Mouse (Mus musculus) stomach, embryonic 15.5 days (tissue): ENCODE data around the gene Nrxn3. TPM values are rescaled to one million over a fixed set of nuclear protein-coding genes. Genes with fewer than 3 reads are reported as not detected.

Experiments used
- ATAC-seq: fragments of 200-750 bp; cut with Nextera tagmentation; 2 replicates; pipeline ENCODE4 v1.8.0; 2017; ENCODE audit warnings: low read depth, moderate number of reproducible peaks, moderate TSS enrichment; ENCODE audit not compliant: insufficient read depth, low FRiP score
- H3K27ac ChIP-seq: fragments of 300-500 bp; sonication (generic); 2 replicates; pipeline ENCODE4 v1.5.1; 2015; ENCODE audit warnings: mild to moderate bottlenecking, inconsistent platforms
- H3K27me3 ChIP-seq: fragments of 300-500 bp; sonication (generic); replicated peaks from 2 replicates; pipeline ENCODE4 v1.6.1; 2015; ENCODE audit warnings: inconsistent platforms
- H3K36me3 ChIP-seq: fragments of 300-500 bp; sonication (generic); 2 replicates; pipeline ENCODE4 v1.6.1; 2015; ENCODE audit warnings: inconsistent platforms
- H3K4me1 ChIP-seq: fragments of 300-500 bp; sonication (generic); 2 replicates; pipeline ENCODE4 v1.6.1; 2015; ENCODE audit warnings: inconsistent platforms
- H3K4me2 ChIP-seq: fragments of 300-500 bp; sonication (generic); 2 replicates; pipeline ENCODE4 v1.6.1; 2015; ENCODE audit warnings: mild to moderate bottlenecking, inconsistent platforms
- H3K4me3 ChIP-seq: fragments of 300-500 bp; sonication (generic); replicated peaks from 2 replicates; pipeline ENCODE4 v1.5.1; 2015; ENCODE audit warnings: inconsistent platforms
- H3K9ac ChIP-seq: fragments of 300-500 bp; sonication (generic); 2 replicates; pipeline ENCODE4 v1.6.1; 2015; ENCODE audit warnings: inconsistent platforms
- H3K9me3 ChIP-seq: fragments of 300-500 bp; sonication (generic); 2 replicates; pipeline ENCODE4 v1.6.1; 2016; ENCODE audit warnings: inconsistent platforms
- WGBS: fragments of 180-500 bp; shearing (Covaris S2); methylation state at CpG from one replicate; pipeline ENCODE4 v1.1.7; 2015; 5-methylcytosine and 5-hydroxymethylcytosine counted together
- polyA plus RNA-seq: library from polyadenylated mRNA; unstranded; fragments of >200 nt; fragmentation: Nextera tagmentation; extraction: Ambion mirVana; gene quantifications from 2 replicates; pipeline ENCODE4 v1.2.1, GENCODE M21; 2015

The Nrxn3 gene
- polyA plus RNA-seq, 1 experiment from 2014 or later = 2.4 TPM

DNA sequence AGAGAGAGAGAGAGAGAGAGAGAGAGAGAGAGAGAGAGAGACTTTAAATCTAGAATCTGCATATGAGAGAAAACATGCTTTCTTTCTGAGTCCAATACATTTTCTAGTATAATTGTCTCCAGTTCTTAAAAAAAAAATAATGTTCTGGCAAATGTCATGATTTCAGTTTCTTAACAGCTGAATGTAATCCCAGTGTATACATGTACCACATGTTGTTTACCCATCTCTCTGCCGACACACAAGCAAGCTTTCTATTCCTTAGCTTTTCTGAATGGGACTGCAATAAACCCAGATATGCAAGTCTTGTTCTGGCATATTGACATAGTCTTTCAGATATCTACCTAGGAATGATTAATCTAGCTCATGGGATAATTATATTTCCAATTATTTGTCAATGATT, 1256.5 kb downstream of the Nrxn3 start:
- no peak overlapping the region for H3K4me2 ChIP-seq
- H3K9ac ChIP-seq = no peak overlapping the region
- H3K27me3 ChIP-seq = no peaks in the 10 kb centered on the region
- no peak for ATAC-seq
- no peak overlapping the region for H3K27ac ChIP-seq
- H3K36me3 ChIP-seq = no peaks in the 10 kb centered on the region
- no peaks in the 10 kb centered on the region for H3K4me1 ChIP-seq
- H3K9me3 ChIP-seq = no peaks in the 10 kb centered on the region
- WGBS = 35% methylated on average over 1 of the region's 1 CpGs
- no peak overlapping the region for H3K4me3 ChIP-seq

GRCm38 (mm10) chr12:89982445-89982844, 1259.8 kb downstream of the Nrxn3 start:
- Histone ChIP-seq H3K27me3 (no peaks in the 10 kb centered on the region), H3K4me1 (no peaks in the 10 kb centered on the region), H3K36me3 (no peaks in the 10 kb centered on the region), H3K4me2 (no peak overlapping the region), H3K4me3 (no peak overlapping the region), H3K9ac (no peak overlapping the region), H3K27ac (no peak overlapping the region), H3K9me3 (no peaks in the 10 kb centered on the region)
- ATAC-seq = no peak
- 67% methylated on average over 5 of the region's 5 CpGs for WGBS

DNA sequence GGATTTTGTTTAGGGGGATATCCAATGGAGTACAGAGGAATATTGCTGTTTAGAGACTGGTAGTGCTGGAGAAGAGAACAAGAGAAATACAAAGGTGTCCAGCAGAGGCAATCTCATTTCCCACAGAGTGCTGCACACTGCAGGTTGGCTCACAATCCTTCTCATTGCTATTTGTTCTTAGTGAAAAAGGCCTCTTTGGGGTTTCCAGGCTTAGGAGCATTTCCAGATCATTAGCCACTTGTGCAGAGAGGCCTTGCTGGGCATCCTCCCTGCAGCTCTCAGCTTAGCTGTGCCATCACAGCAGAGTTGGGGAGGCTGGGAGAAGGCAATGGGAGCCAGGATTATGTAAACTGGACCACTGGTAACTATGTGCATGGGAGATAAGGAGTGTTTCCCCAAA, 1260.7 kb downstream of the Nrxn3 start:
- no peak for ATAC-seq
- H3K4me3 ChIP-seq = no peak overlapping the region
- H3K9me3 ChIP-seq = no peaks in the 10 kb centered on the region
- no peak overlapping the region for H3K9ac ChIP-seq
- no peaks in the 10 kb centered on the region for H3K4me1 ChIP-seq
- H3K27ac ChIP-seq = no peak overlapping the region
- no peaks in the 10 kb centered on the region for H3K36me3 ChIP-seq
- no peak overlapping the region for H3K4me2 ChIP-seq
- no peaks in the 10 kb centered on the region for H3K27me3 ChIP-seq

DNA sequence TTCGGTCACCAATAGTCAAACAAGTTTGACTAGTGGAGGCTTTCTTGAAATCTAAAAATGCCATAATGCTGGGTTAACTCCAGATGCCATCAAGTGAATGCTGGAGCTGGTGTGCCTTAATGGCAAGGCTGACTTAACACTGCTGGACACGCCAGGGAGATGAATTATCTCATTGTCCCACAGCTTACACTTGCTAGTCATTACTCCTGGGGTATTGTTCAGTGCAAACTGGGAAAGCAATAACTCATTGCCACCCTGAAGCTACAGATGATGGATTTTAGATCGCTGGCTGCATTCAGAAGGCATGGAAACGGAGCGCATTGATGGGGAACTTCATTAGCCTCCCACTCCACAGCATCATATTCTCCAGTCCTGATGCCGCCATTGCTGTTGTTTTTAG, 1263.5 kb downstream of the Nrxn3 start:
- H3K9me3 ChIP-seq = no peaks in the 10 kb centered on the region
- no peak overlapping the region for H3K4me2 ChIP-seq
- H3K36me3 ChIP-seq = no peaks in the 10 kb centered on the region
- H3K27me3 ChIP-seq = no peaks in the 10 kb centered on the region
- no peak overlapping the region for H3K27ac ChIP-seq
- H3K4me3 ChIP-seq = no peak overlapping the region
- H3K4me1 ChIP-seq = no peaks in the 10 kb centered on the region
- no peak for ATAC-seq
- H3K9ac ChIP-seq = no peak overlapping the region
- 60% methylated on average over 6 of the region's 6 CpGs for WGBS

- Histone ChIP-seq H3K9me3 (no peaks in the 10 kb centered on the region), H3K27ac (no peak overlapping the region), H3K4me3 (no peak overlapping the region), H3K36me3 (no peaks in the 10 kb centered on the region), H3K4me1 (no peaks in the 10 kb centered on the region), H3K4me2 (no peak overlapping the region), H3K27me3 (no peaks in the 10 kb centered on the region), H3K9ac (no peak overlapping the region)
- ATAC-seq = no peak
- 57% methylated on average over 5 of the region's 5 CpGs for whole genome bisulfite sequencing
Observed at GRCm38 (mm10) chr12:89993273-89993672, 1270.6 kb downstream of the Nrxn3 start.

DNA sequence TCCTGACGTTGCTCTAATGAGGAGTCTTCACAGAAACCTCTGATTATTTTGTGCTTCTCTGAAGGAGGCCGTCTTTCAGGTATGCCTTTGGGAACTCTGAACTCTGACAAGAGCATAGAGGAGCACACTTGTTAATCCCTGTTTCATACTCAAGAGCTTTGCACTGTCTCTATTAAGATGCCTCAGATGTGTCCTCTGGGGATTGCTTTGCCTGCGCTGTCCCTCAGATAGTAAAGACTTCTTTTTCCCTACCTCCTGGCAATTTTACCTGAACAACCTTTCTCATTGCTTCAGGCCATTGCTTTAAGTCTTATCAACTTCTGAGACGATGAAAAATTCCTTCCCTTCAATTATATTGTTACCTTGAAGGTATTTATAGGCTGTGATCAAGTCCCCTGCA, 1272.7 kb downstream of the Nrxn3 start:
- Histone ChIP-seq H3K27ac (no peak overlapping the region), H3K4me2 (no peak overlapping the region), H3K4me3 (no peak overlapping the region), H3K9ac (no peak overlapping the region), H3K9me3 (no peaks in the 10 kb centered on the region), H3K27me3 (no peaks in the 10 kb centered on the region), H3K4me1 (no peaks in the 10 kb centered on the region), H3K36me3 (no peaks in the 10 kb centered on the region)
- 83% methylated on average over 4 of the region's 4 CpGs for WGBS
- ATAC-seq = no peak

- no peaks in the 10 kb centered on the region for H3K27me3 ChIP-seq
- 69% methylated on average over 2 of the region's 2 CpGs for WGBS
- no peak for ATAC-seq
- no peak overlapping the region for H3K4me3 ChIP-seq
- no peak overlapping the region for H3K4me2 ChIP-seq
- no peaks in the 10 kb centered on the region for H3K9me3 ChIP-seq
- H3K27ac ChIP-seq = no peak overlapping the region
- H3K9ac ChIP-seq = no peak overlapping the region
- no peaks in the 10 kb centered on the region for H3K36me3 ChIP-seq
- no peaks in the 10 kb centered on the region for H3K4me1 ChIP-seq
Observed at GRCm38 (mm10) chr12:90010280-90010679, 1287.6 kb downstream of the Nrxn3 start.

DNA sequence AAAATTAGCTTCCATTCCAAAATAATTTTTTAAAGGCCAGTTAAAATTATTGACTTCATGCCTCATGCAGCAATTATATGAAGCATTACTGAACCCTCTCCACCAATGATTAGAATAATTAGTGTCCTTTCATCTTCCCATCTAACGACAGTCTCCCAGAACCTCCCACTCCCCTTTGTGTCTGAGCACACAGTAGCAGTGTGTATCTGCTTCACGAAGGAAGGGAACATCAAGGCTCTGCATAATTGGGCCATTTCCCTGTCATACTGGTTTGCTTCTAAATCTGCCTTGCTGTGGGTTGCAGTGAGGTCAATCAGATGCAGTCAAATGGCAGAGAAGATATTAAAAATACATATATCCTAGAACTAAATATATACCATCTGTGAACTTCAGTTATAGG, 1291.3 kb downstream of the Nrxn3 start:
- Histone ChIP-seq H3K36me3 (no peaks in the 10 kb centered on the region), H3K4me3 (no peak overlapping the region), H3K4me2 (no peak overlapping the region), H3K27ac (no peak overlapping the region), H3K4me1 (no peaks in the 10 kb centered on the region), H3K27me3 (no peaks in the 10 kb centered on the region), H3K9ac (no peak overlapping the region), H3K9me3 (no peaks in the 10 kb centered on the region)
- 72% methylated on average over 2 of the region's 2 CpGs for WGBS
- no peak for ATAC-seq

DNA sequence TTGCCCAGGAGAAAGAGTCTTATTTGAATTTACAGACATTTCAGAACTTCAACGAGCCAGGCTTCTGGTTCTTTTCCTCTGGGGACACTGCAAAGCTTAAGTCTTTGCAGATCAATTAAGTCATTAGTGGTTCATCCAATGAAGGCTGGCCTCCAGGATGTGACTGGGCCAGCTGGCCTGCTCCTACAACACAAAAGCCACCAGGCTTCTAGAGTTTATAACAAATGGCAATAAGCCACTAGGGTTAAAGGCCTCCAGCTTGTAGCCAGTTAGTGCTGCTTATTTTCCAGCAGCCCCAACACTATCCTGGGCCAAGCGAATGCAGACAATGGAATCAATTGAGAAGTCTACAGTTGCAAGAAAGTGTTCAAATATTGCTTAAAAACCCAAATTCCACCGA, 1304.3 kb downstream of the Nrxn3 start:
- WGBS = 51% methylated on average over 3 of the region's 3 CpGs
- no peaks in the 10 kb centered on the region for H3K36me3 ChIP-seq
- H3K4me2 ChIP-seq = no peak overlapping the region
- H3K4me3 ChIP-seq = no peak overlapping the region
- H3K27ac ChIP-seq = no peak overlapping the region
- no peaks in the 10 kb centered on the region for H3K27me3 ChIP-seq
- H3K4me1 ChIP-seq = no peaks in the 10 kb centered on the region
- no peaks in the 10 kb centered on the region for H3K9me3 ChIP-seq
- H3K9ac ChIP-seq = no peak overlapping the region
- no peak for ATAC-seq

DNA sequence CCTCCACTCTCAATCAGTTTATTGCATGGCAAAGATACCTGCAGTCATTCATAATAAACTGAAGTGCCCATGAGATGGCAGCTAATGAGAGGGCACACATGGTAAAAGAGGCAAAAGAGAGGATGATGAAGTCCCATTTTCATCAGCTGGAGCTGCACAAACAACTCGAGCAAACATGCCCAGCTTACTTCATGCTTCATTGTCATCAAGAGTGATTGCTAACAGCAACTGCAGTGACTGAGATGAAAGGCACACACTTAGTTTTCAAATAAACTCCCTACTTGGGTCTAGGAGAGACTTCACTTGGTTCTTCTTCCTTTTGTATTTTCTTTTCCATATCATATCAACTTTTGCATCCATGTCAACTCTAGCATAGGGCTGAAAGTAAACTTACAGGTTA, 1318.4 kb downstream of the Nrxn3 start:
- H3K9me3 ChIP-seq = no peaks in the 10 kb centered on the region
- no peaks in the 10 kb centered on the region for H3K36me3 ChIP-seq
- no peak overlapping the region for H3K4me2 ChIP-seq
- no peak overlapping the region for H3K9ac ChIP-seq
- H3K4me1 ChIP-seq = no peaks in the 10 kb centered on the region
- H3K4me3 ChIP-seq = no peak overlapping the region
- no peak for ATAC-seq
- H3K27ac ChIP-seq = no peak overlapping the region
- 29% methylated on average over 1 of the region's 1 CpGs for WGBS
- H3K27me3 ChIP-seq = no peaks in the 10 kb centered on the region

DNA sequence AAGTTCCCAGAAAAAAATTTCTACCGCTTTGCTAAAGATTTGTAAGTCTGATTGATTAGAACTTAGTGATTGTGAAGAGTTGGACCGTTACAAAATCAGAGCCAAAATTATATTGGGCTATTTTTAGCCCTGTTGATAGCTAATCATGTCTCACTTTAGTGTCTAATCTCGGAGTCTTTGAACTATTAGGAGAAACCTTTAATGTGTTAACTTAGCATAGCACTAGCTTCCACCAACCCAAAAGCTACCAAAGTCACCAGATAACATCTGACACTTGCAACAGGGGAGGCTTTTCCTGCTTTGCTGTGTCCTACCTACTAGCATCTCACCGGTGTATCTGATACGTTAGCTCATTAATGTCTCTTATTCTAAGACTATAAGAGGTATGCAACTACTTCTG, 1333.6 kb downstream of the Nrxn3 start:
- Histone ChIP-seq H3K9ac (no peak overlapping the region), H3K27me3 (no peaks in the 10 kb centered on the region), H3K36me3 (no peaks in the 10 kb centered on the region), H3K4me2 (no peak overlapping the region), H3K9me3 (no peaks in the 10 kb centered on the region), H3K4me3 (no peak overlapping the region), H3K27ac (no peak overlapping the region), H3K4me1 (no peaks in the 10 kb centered on the region)
- ATAC-seq = no peak
- WGBS = 85% methylated on average over 5 of the region's 5 CpGs

- Histone ChIP-seq H3K4me1 (no peaks in the 10 kb centered on the region), H3K9ac (no peak overlapping the region), H3K4me3 (no peak overlapping the region), H3K9me3 (no peaks in the 10 kb centered on the region), H3K27me3 (no peaks in the 10 kb centered on the region), H3K36me3 (no peaks in the 10 kb centered on the region), H3K27ac (no peak overlapping the region), H3K4me2 (no peak overlapping the region)
- ATAC-seq = no peak
- 78% methylated on average over 3 of the region's 3 CpGs for WGBS
Observed at GRCm38 (mm10) chr12:90059786-90060185, 1337.1 kb downstream of the Nrxn3 start.

DNA sequence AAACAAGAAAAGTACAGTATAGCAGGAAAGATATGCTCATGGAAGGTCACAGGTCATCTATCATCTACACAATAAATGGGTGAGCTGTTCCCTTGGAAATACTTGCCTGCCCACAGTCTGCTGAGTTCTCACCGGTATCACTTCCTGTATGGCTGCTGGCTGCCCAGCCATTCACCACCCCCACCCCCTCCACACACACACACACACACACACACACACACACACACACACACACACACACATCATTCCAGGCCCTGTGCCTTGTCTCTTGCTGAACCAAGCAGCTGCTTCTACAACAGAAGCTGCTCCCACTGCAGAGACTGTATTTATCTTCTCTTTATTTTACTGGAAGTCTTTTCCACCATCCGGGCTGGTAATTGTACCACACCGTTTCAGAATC, 1338.6 kb downstream of the Nrxn3 start:
- H3K27me3 ChIP-seq = no peaks in the 10 kb centered on the region
- no peaks in the 10 kb centered on the region for H3K36me3 ChIP-seq
- H3K27ac ChIP-seq = no peak overlapping the region; the same call in 1 of the 2 replicates
- H3K4me2 ChIP-seq = no peak overlapping the region
- WGBS = 25% methylated on average over 3 of the region's 3 CpGs
- no peak overlapping the region for H3K4me3 ChIP-seq
- no peaks in the 10 kb centered on the region for H3K4me1 ChIP-seq
- peak; percentile 47; the same call in 1 of the 2 replicates for ATAC-seq
- H3K9me3 ChIP-seq = no peaks in the 10 kb centered on the region
- no peak overlapping the region for H3K9ac ChIP-seq
